Mouse (Mus musculus): Measurements from ENCODE around the gene Spib.
A peak's percentile ranks its signal among the peaks of the same experiment; 100 is the strongest.

The Spib gene

GRCm38 (mm10) chr7:44531946-44532732 is at the start of gene Spib:
TSS of gene Spib (minus strand) at chr7:44532071.
- no peak for DNase-seq (ENCODE audit: low read depth, low spot score)

GRCm38 (mm10) chr7:44581637-44582036 is 49.8 kb upstream of the Spib start:
- DNase-seq (ENCODE audit: low read depth, low spot score), result no peak

- peak; percentile 55 for DNase-seq (ENCODE audit: low read depth, low spot score)
Measured at GRCm38 (mm10) chr7:44576333-44576844, 44.5 kb upstream of the Spib start.

- no peak for DNase-seq (ENCODE audit: low read depth, low spot score)
Measured at GRCm38 (mm10) chr7:44572956-44573484, 41.1 kb upstream of the Spib start.

- DNase-seq (ENCODE audit: low read depth, low spot score), result no peak
Measured at GRCm38 (mm10) chr7:44572213-44572701, 40.4 kb upstream of the Spib start, which contains the start of gene Napsa. TSS of gene Napsa (plus strand) at chr7:44572380.

GRCm38 (mm10) chr7:44571811-44572210 is 39.9 kb upstream of the Spib start:
- no peak for DNase-seq (ENCODE audit: low read depth, low spot score)

GRCm38 (mm10) chr7:44570989-44571388 is 39.1 kb upstream of the Spib start:
- DNase-seq (ENCODE audit: low read depth, low spot score), result no peak

GRCm38 (mm10) chr7:44568803-44569202 is 36.9 kb upstream of the Spib start:
- no peak for DNase-seq (ENCODE audit: low read depth, low spot score)

- no peak for DNase-seq (ENCODE audit: low read depth, low spot score)
Measured at GRCm38 (mm10) chr7:44565414-44565813, 33.5 kb upstream of the Spib start.

- DNase-seq (ENCODE audit: low read depth, low spot score), result no peak
Measured at GRCm38 (mm10) chr7:44564486-44564885, 32.6 kb upstream of the Spib start.

- DNase-seq (ENCODE audit: low read depth, low spot score), result no peak
Measured at GRCm38 (mm10) chr7:44563284-44563683, 31.4 kb upstream of the Spib start.

GRCm38 (mm10) chr7:44560435-44561400 is 28.8 kb upstream of the Spib start:
- peak; percentile 91 for DNase-seq (ENCODE audit: low read depth, low spot score)

- DNase-seq (ENCODE audit: low read depth, low spot score), result no peak
Measured at GRCm38 (mm10) chr7:44557629-44558028, 25.8 kb upstream of the Spib start.

- peak; percentile 96 for DNase-seq (ENCODE audit: low read depth, low spot score)
Measured at GRCm38 (mm10) chr7:44553826-44554225, 22.0 kb upstream of the Spib start, which contains the start of gene Nr1h2. TSS of gene Nr1h2 (minus strand) at chr7:44553951.

- peak; percentile 98 for DNase-seq (ENCODE audit: low read depth, low spot score)
Measured at GRCm38 (mm10) chr7:44553196-44553764, 21.4 kb upstream of the Spib start.

GRCm38 (mm10) chr7:44552141-44552908 is 20.5 kb upstream of the Spib start:
- DNase-seq (ENCODE audit: low read depth, low spot score), result no peak

- peak; percentile 61 for DNase-seq (ENCODE audit: low read depth, low spot score)
Measured at GRCm38 (mm10) chr7:44551731-44552130, 19.9 kb upstream of the Spib start.

GRCm38 (mm10) chr7:44551301-44551700 is 19.4 kb upstream of the Spib start:
- no peak for DNase-seq (ENCODE audit: low read depth, low spot score)

- DNase-seq (ENCODE audit: low read depth, low spot score), result no peak
Measured at GRCm38 (mm10) chr7:44550409-44550678, 18.5 kb upstream of the Spib start.

GRCm38 (mm10) chr7:44549621-44550408 is 17.9 kb upstream of the Spib start:
- no peak for DNase-seq (ENCODE audit: low read depth, low spot score)

Measured in ES-CJ7 (cell line).